Mouse (Mus musculus): ENCODE measurements around the gene Rasl10b. TPM values are rescaled to one million over a fixed set of nuclear protein-coding genes. Genes with fewer than 3 reads are reported as not detected.
A peak's percentile ranks its signal among the peaks of the same experiment; 100 is the strongest.

Gene Rasl10b
- polyA plus RNA-seq, 1 experiment = 5.3 TPM

DNA sequence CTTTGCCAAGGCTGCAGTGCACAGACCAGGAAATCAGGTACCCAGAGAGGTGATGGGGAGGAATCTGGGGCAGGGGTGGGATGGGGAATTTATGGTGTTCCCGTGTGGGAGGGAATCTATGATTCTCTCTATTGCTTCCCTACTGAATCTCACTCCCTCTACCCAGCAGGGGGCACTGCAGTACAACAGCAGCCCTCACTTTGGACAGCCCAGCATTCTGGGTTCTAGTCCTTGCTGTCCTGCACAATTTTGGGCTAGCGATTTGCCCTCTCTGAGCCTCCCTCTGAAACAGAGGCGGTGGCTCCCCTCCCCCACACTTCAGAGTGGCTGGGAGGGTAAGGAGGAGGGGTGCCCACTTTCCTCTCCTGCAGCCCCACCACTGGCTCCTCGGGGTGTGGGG is 11.4 kb downstream of the Rasl10b start:
- DNase-seq = no peak
- H3K36me3 ChIP-seq (ENCODE audit: control insufficient read depth, insufficient read depth, low read length) = no peaks in the 10 kb centered on the region
- no peak for TF ChIP-seq CTCF (IDR thresholded peaks at IDR 0.05; ENCODE audit: borderline replicate concordance, control insufficient read depth, extremely low read depth, insufficient read depth, low read length, poor library complexity)
- TF ChIP-seq POLR2A (IDR thresholded peaks at IDR 0.05; ENCODE audit: control insufficient read depth, extremely low read depth, insufficient read depth, low read length, poor library complexity) = no peak
- 0 out of 2 replicates have a peak, but pooled peaks cover 3% of the 10 kb centered on the region for H3K4me1 ChIP-seq (replicated peaks; ENCODE audit: control insufficient read depth, insufficient read depth, low read length)
- H3K27me3 ChIP-seq (ENCODE audit: control insufficient read depth, insufficient read depth, low read length) = no peaks in the 10 kb centered on the region; the same call in 1 of the 2 replicates
- H3K4me3 ChIP-seq (ENCODE audit: control insufficient read depth, insufficient read depth, low read length) = no peak overlapping the region
- WGBS = 40% methylated on average over 4 of the region's 4 CpGs
- no peak overlapping the region for H3K27ac ChIP-seq (ENCODE audit: control insufficient read depth, insufficient read depth, low read length)

DNA sequence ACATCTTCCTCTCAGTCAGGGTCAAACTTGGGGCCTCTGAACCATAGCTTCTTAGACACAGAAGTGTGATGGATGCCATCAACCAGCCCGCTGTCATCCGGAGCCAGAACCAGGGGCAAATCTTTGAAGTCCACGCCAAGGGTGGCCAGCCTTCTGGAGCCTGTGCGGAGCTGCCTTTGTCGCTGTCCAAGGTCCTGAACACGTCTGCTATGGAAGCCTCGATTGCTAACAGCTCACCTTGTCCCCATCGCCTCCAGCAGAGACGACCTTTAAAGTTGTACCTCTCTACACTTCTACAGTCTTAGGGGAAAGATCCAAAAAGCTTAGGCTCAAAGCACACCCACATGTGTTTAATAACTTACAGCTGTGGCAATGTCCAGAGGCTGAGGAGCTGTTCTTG is 12.4 kb downstream of the Rasl10b start:
- peak; percentile 58 for DNase-seq
- Histone ChIP-seq H3K27me3 (ENCODE audit: control insufficient read depth, insufficient read depth, low read length) (no peaks in the 10 kb centered on the region; the same call in 1 of the 2 replicates), H3K36me3 (ENCODE audit: control insufficient read depth, insufficient read depth, low read length) (no peaks in the 10 kb centered on the region), H3K4me1 (replicated peaks; ENCODE audit: control insufficient read depth, insufficient read depth, low read length) (0 out of 2 replicates have a peak, but pooled peaks cover 3% of the 10 kb centered on the region), H3K27ac (ENCODE audit: control insufficient read depth, insufficient read depth, low read length) (no peak overlapping the region), H3K4me3 (ENCODE audit: control insufficient read depth, insufficient read depth, low read length) (no peak overlapping the region)
- TF ChIP-seq CTCF (IDR thresholded peaks at IDR 0.05; ENCODE audit: borderline replicate concordance, control insufficient read depth, extremely low read depth, insufficient read depth, low read length, poor library complexity) (no peak), POLR2A (IDR thresholded peaks at IDR 0.05; ENCODE audit: control insufficient read depth, extremely low read depth, insufficient read depth, low read length, poor library complexity) (no peak)
- WGBS = 3% methylated on average over 9 of the region's 9 CpGs

DNA sequence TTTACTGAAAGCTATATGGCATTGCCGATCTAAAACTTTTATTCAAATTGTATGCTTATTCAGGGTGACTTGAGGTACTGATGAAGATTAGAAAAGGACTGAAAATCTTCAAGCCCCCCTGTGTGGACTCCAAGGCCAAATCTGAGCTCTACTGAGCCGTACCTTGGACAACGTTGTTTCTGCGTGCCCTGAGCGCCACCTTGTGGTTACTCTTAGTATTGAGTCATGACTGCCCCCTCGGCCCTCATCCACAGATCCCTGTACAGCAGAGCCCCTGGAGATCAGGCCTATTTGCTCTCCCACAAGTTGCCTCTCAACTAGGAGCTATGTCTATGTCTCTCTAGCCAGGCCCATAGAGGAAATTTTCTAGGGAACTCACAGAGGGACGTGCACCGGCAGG is 15.7 kb downstream of the Rasl10b start:
- H3K36me3 ChIP-seq (ENCODE audit: control insufficient read depth, insufficient read depth, low read length) = no peaks in the 10 kb centered on the region
- no peaks in the 10 kb centered on the region; the same call in 1 of the 2 replicates for H3K27me3 ChIP-seq (ENCODE audit: control insufficient read depth, insufficient read depth, low read length)

DNA sequence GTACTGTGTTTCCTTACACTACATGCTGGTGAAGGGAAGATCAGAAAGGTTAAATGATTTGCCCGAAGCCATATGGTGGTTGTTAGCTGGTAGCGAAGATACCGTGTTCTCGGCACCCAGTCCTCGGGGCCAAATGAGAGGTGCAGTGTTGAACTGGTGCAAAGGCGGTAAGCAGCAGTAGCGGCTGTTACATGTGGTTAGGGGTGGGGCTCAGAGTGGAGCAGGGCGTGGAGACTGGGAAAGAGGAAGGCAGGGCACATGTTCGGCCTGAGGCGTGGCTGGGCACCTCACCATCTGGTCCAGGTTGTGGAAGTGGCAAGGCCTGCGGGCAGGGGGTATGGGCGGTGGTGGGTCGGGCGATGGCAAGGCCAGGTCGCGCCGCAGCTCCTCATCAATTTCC is 18.0 kb downstream of the Rasl10b start:
- Histone ChIP-seq H3K4me3 (ENCODE audit: control insufficient read depth, insufficient read depth, low read length) (peak overlapping the region; percentile 1; the same call in 1 of the 2 replicates), H3K27me3 (ENCODE audit: control insufficient read depth, insufficient read depth, low read length) (no peaks in the 10 kb centered on the region; the same call in 1 of the 2 replicates), H3K4me1 (replicated peaks; ENCODE audit: control insufficient read depth, insufficient read depth, low read length) (peaks cover 7% of the 10 kb centered on the region; the same call in 1 of the 2 replicates), H3K27ac (ENCODE audit: control insufficient read depth, insufficient read depth, low read length) (no peak overlapping the region), H3K36me3 (ENCODE audit: control insufficient read depth, insufficient read depth, low read length) (no peaks in the 10 kb centered on the region)
- TF ChIP-seq POLR2A (IDR thresholded peaks at IDR 0.05; ENCODE audit: control insufficient read depth, extremely low read depth, insufficient read depth, low read length, poor library complexity) (no peak), CTCF (IDR thresholded peaks at IDR 0.05; ENCODE audit: borderline replicate concordance, control insufficient read depth, extremely low read depth, insufficient read depth, low read length, poor library complexity) (no peak)
- DNase-seq = no peak
- 5% methylated on average over 17 of the region's 17 CpGs for WGBS

More for the DNA sequence above, 15.7 kb downstream of the Rasl10b start:
- Histone ChIP-seq H3K27ac (ENCODE audit: control insufficient read depth, insufficient read depth, low read length) (no peak overlapping the region), H3K4me3 (ENCODE audit: control insufficient read depth, insufficient read depth, low read length) (no peak overlapping the region), H3K4me1 (replicated peaks; ENCODE audit: control insufficient read depth, insufficient read depth, low read length) (peaks cover 7% of the 10 kb centered on the region; the same call in 1 of the 2 replicates)
- peak; percentile 77; the same call in 1 of the 2 replicates for TF ChIP-seq CTCF (IDR thresholded peaks at IDR 0.05; ENCODE audit: borderline replicate concordance, control insufficient read depth, extremely low read depth, insufficient read depth, low read length, poor library complexity)
- no peak for TF ChIP-seq POLR2A (IDR thresholded peaks at IDR 0.05; ENCODE audit: control insufficient read depth, extremely low read depth, insufficient read depth, low read length, poor library complexity)
- DNase-seq = peak; percentile 64
- WGBS = 13% methylated on average over 8 of the region's 8 CpGs

- H3K36me3 ChIP-seq (ENCODE audit: control insufficient read depth, insufficient read depth, low read length) = no peaks in the 10 kb centered on the region
- H3K4me1 ChIP-seq (replicated peaks; ENCODE audit: control insufficient read depth, insufficient read depth, low read length) = peaks cover 7% of the 10 kb centered on the region; the same call in 1 of the 2 replicates
- no peak within 1 kb of the TSS for H3K4me3 ChIP-seq (ENCODE audit: control insufficient read depth, insufficient read depth, low read length)
- DNase-seq = no peak
- no peak within 1 kb of the TSS for H3K27ac ChIP-seq (ENCODE audit: control insufficient read depth, insufficient read depth, low read length)
- 90% methylated on average over 5 of the region's 5 CpGs for WGBS
- no peaks in the 10 kb centered on the region; the same call in 1 of the 2 replicates for H3K27me3 ChIP-seq (ENCODE audit: control insufficient read depth, insufficient read depth, low read length)
- no peak for TF ChIP-seq POLR2A (IDR thresholded peaks at IDR 0.05; ENCODE audit: control insufficient read depth, extremely low read depth, insufficient read depth, low read length, poor library complexity)
These were observed 20.4 kb downstream of the Rasl10b start, which contains the start of gene Gas2l2 for GRCm38 (mm10) chr11:83429355-83429754. Gas2l2 (minus strand) TSS chr11:83429455.

- Histone ChIP-seq H3K4me1 (replicated peaks; ENCODE audit: control insufficient read depth, insufficient read depth, low read length) (no peaks in the 10 kb centered on the region; the same call in 1 of the 2 replicates), H3K27me3 (ENCODE audit: control insufficient read depth, insufficient read depth, low read length) (no peaks in the 10 kb centered on the region; the same call in 1 of the 2 replicates), H3K27ac (ENCODE audit: control insufficient read depth, insufficient read depth, low read length) (no peak overlapping the region), H3K4me3 (ENCODE audit: control insufficient read depth, insufficient read depth, low read length) (no peak overlapping the region), H3K36me3 (ENCODE audit: control insufficient read depth, insufficient read depth, low read length) (no peaks in the 10 kb centered on the region)
- TF ChIP-seq CTCF (IDR thresholded peaks at IDR 0.05; ENCODE audit: borderline replicate concordance, control insufficient read depth, extremely low read depth, insufficient read depth, low read length, poor library complexity) (no peak), POLR2A (IDR thresholded peaks at IDR 0.05; ENCODE audit: control insufficient read depth, extremely low read depth, insufficient read depth, low read length, poor library complexity) (no peak)
- WGBS = 91% methylated on average over 2 of the region's 2 CpGs
- DNase-seq = no peak
These were observed 23.6 kb downstream of the Rasl10b start for GRCm38 (mm10) chr11:83432533-83432932.

GRCm38 (mm10) chr11:83437377-83437776 is 28.4 kb downstream of the Rasl10b start, which contains the start of gene 1700020L24Rik:
1700020L24Rik (plus strand) TSS chr11:83437677.
- Histone ChIP-seq H3K36me3 (ENCODE audit: control insufficient read depth, insufficient read depth, low read length) (no peaks in the 10 kb centered on the region), H3K27me3 (ENCODE audit: control insufficient read depth, insufficient read depth, low read length) (no peaks in the 10 kb centered on the region), H3K4me3 (ENCODE audit: control insufficient read depth, insufficient read depth, low read length) (no peak within 1 kb of the TSS), H3K27ac (ENCODE audit: control insufficient read depth, insufficient read depth, low read length) (no peak within 1 kb of the TSS), H3K4me1 (replicated peaks; ENCODE audit: control insufficient read depth, insufficient read depth, low read length) (no peaks in the 10 kb centered on the region)
- 96% methylated on average over 1 of the region's 1 CpGs for WGBS
- no peak for TF ChIP-seq CTCF (IDR thresholded peaks at IDR 0.05; ENCODE audit: borderline replicate concordance, control insufficient read depth, extremely low read depth, insufficient read depth, low read length, poor library complexity)
- TF ChIP-seq POLR2A (IDR thresholded peaks at IDR 0.05; ENCODE audit: control insufficient read depth, extremely low read depth, insufficient read depth, low read length, poor library complexity) = no peak
- DNase-seq = no peak
